In genomic region chr4:24249243-24249970, GRCm38 (mm10) we compare ENCODE assay signal across 8 mouse cellular contexts.
DNase-seq lines count a peak whose midpoint lies in the region; ATAC-seq lines count a peak whose summit lies in the region.

No protein-coding gene starts in this region.

- intact Hi-C loops in heart, postnatal 10 days (cut with DNase I) = loop anchor here (2.0 kb wide), 1 partner anchor 325 kb away; no protein-coding TSS in a partner anchor

- no peak overlapping the region for H3K27ac ChIP-seq in neural tube, embryonic 11.5 days (ENCODE audit: low read depth, low read length)
- no peak overlapping the region for H3K27ac ChIP-seq in neural tube, embryonic 15.5 days (replicated peaks)
- peak overlapping the region; percentile 25; the same call in 1 of the 2 replicates for H3K27ac ChIP-seq in forebrain, embryonic 11.5 days (ENCODE audit: low read depth, low read length)

- no peak overlapping the region for H3K4me3 ChIP-seq in neural tube, embryonic 11.5 days (ENCODE audit: low read depth, low read length)
- no peak overlapping the region for H3K4me3 ChIP-seq in neural tube, embryonic 15.5 days (replicated peaks)
- no peak overlapping the region for H3K4me3 ChIP-seq in forebrain, embryonic 11.5 days (ENCODE audit: low read depth, low read length)

- no peaks in the 10 kb centered on the region for H3K36me3 ChIP-seq in neural tube, embryonic 11.5 days (ENCODE audit: control insufficient read depth, insufficient read depth, low read length)
- H3K36me3 ChIP-seq in neural tube, embryonic 15.5 days = no peaks in the 10 kb centered on the region
- H3K36me3 ChIP-seq in forebrain, embryonic 11.5 days (ENCODE audit: control insufficient read depth, insufficient read depth, low read length) = no peaks in the 10 kb centered on the region

- ATAC-seq in neural tube, embryonic 11.5 days (ENCODE audit: insufficient read depth, low FRiP score, low TSS enrichment) = no peak
- no peak for ATAC-seq in neural tube, embryonic 15.5 days (ENCODE audit: low FRiP score)
- ATAC-seq in forebrain, embryonic 11.5 days (replicated peaks; ENCODE audit: low FRiP score) = peak; percentile 43

- H3K4me1 ChIP-seq in neural tube, embryonic 11.5 days (ENCODE audit: control insufficient read depth, insufficient read depth, low read length) = no peaks in the 10 kb centered on the region
- no peaks in the 10 kb centered on the region for H3K4me1 ChIP-seq in neural tube, embryonic 15.5 days
- H3K4me1 ChIP-seq in forebrain, embryonic 11.5 days (replicated peaks; ENCODE audit: control insufficient read depth, insufficient read depth, low read length) = no peaks in the 10 kb centered on the region; the same call in 1 of the 2 replicates

- H3K9me3 ChIP-seq in neural tube, embryonic 11.5 days (ENCODE audit: control insufficient read depth, low read length) = no peaks in the 10 kb centered on the region
- H3K9me3 ChIP-seq in neural tube, embryonic 15.5 days (replicated peaks) = no peaks in the 10 kb centered on the region
- H3K9me3 ChIP-seq in forebrain, embryonic 11.5 days (ENCODE audit: control insufficient read depth, low read length) = no peaks in the 10 kb centered on the region

- DNase-seq in heart, postnatal 10 days = peak; percentile 8 to 10
- DNase-seq in heart, adult 11 months = no peak
- DNase-seq in neural tube, embryonic 11.5 days (ENCODE audit: low spot score) = peak; percentile 25
- no peak for DNase-seq in forebrain, embryonic 11.5 days (ENCODE audit: low spot score)
- peak; percentile 16 for DNase-seq in right cerebral cortex, postnatal 14 days
- DNase-seq in gastrocnemius, postnatal 4 days (ENCODE audit: low spot score in 2 of 2) = no peak
- no peak for DNase-seq in thymus, postnatal 10 days (ENCODE audit: low spot score in 2 of 2)

- no peak overlapping the region for H3K4me2 ChIP-seq in neural tube, embryonic 11.5 days (ENCODE audit: low read depth)
- no peak overlapping the region for H3K4me2 ChIP-seq in neural tube, embryonic 15.5 days
- H3K4me2 ChIP-seq in forebrain, embryonic 11.5 days (ENCODE audit: low read depth, low read length, severe bottlenecking) = no peak overlapping the region

- H3K27me3 ChIP-seq in neural tube, embryonic 11.5 days (ENCODE audit: control insufficient read depth, insufficient read depth, low read length) = no peaks in the 10 kb centered on the region
- no peaks in the 10 kb centered on the region for H3K27me3 ChIP-seq in neural tube, embryonic 15.5 days (replicated peaks)
- no peaks in the 10 kb centered on the region for H3K27me3 ChIP-seq in forebrain, embryonic 11.5 days (ENCODE audit: control insufficient read depth, insufficient read depth, low read length)

- 43% methylated on average over 6 of the region's 6 CpGs for WGBS in neural tube, embryonic 11.5 days
- WGBS in neural tube, embryonic 15.5 days = 44% methylated on average over 6 of the region's 6 CpGs
- 32% methylated on average over 6 of the region's 6 CpGs for WGBS in forebrain, embryonic 11.5 days

- H3K9ac ChIP-seq in neural tube, embryonic 11.5 days (ENCODE audit: low read length) = no peak overlapping the region
- no peak overlapping the region for H3K9ac ChIP-seq in neural tube, embryonic 15.5 days (replicated peaks)
- H3K9ac ChIP-seq in forebrain, embryonic 11.5 days (ENCODE audit: low read length) = no peak overlapping the region

Comparison
In these comparisons a context has a peak if more than half of its experiments do, and no peak if none do; other contexts are left out.
1. DNase-seq: peak in heart, postnatal 10 days (2 of 2), neural tube, embryonic 11.5 days (single experiment) and right cerebral cortex, postnatal 14 days (single experiment); none in heart, adult 11 months (single experiment), forebrain, embryonic 11.5 days (single experiment), gastrocnemius, postnatal 4 days (0 of 2) and thymus, postnatal 10 days (0 of 2).